Mouse (Mus musculus): ENCODE results near the gene Ublcp1. TPM values are rescaled to one million over a fixed set of nuclear protein-coding genes. Genes with fewer than 3 reads are reported as not detected.

Ublcp1 gene
- polyA plus RNA-seq, 1 experiment: 52.5 TPM

- no peaks in the 10 kb centered on the region; the same call in 1 of the 2 replicates for H3K4me1 ChIP-seq (ENCODE audit: control insufficient read depth, insufficient read depth, low read length)
- 76% methylated on average over 5 of the region's 5 CpGs for WGBS
- TF ChIP-seq CTCF (IDR thresholded peaks at IDR 0.05; ENCODE audit: control insufficient read depth, insufficient read depth, low read length) (no peak), POLR2A (IDR thresholded peaks at IDR 0.05; ENCODE audit: borderline replicate concordance, control insufficient read depth, low read depth, low read length) (no peak)
- no peak overlapping the region for H3K4me3 ChIP-seq (replicated peaks; ENCODE audit: control insufficient read depth, low read depth, low read length)
- no peak overlapping the region for H3K27ac ChIP-seq (ENCODE audit: control insufficient read depth, insufficient read depth, low read depth, low read length, poor library complexity)
These were observed 63.8 kb downstream of the Ublcp1 start for GRCm38 (mm10) chr11:44406457-44406856.

GRCm38 (mm10) chr11:44405961-44406360 lies 64.3 kb downstream of the Ublcp1 start:
- 61% methylated on average over 1 of the region's 1 CpGs for WGBS
- no peaks in the 10 kb centered on the region; the same call in 1 of the 2 replicates for H3K4me1 ChIP-seq (ENCODE audit: control insufficient read depth, insufficient read depth, low read length)
- TF ChIP-seq CTCF (IDR thresholded peaks at IDR 0.05; ENCODE audit: control insufficient read depth, insufficient read depth, low read length): no peak
- no peak for TF ChIP-seq POLR2A (IDR thresholded peaks at IDR 0.05; ENCODE audit: borderline replicate concordance, control insufficient read depth, low read depth, low read length)
- H3K4me3 ChIP-seq (replicated peaks; ENCODE audit: control insufficient read depth, low read depth, low read length): no peak overlapping the region
- H3K27ac ChIP-seq (ENCODE audit: control insufficient read depth, insufficient read depth, low read depth, low read length, poor library complexity): no peak overlapping the region

GRCm38 (mm10) chr11:44405113-44405512 lies 65.2 kb downstream of the Ublcp1 start:
- 32% methylated on average over 4 of the region's 4 CpGs for WGBS
- H3K4me1 ChIP-seq (ENCODE audit: control insufficient read depth, insufficient read depth, low read length): no peaks in the 10 kb centered on the region; the same call in 1 of the 2 replicates
- no peak overlapping the region for H3K4me3 ChIP-seq (replicated peaks; ENCODE audit: control insufficient read depth, low read depth, low read length)
- no peak for TF ChIP-seq CTCF (IDR thresholded peaks at IDR 0.05; ENCODE audit: control insufficient read depth, insufficient read depth, low read length)
- TF ChIP-seq POLR2A (IDR thresholded peaks at IDR 0.05; ENCODE audit: borderline replicate concordance, control insufficient read depth, low read depth, low read length): no peak
- H3K27ac ChIP-seq (ENCODE audit: control insufficient read depth, insufficient read depth, low read depth, low read length, poor library complexity): no peak overlapping the region

Other genes starting within 250 kb of the Ublcp1 start
- not detected in 2 replicates for gene Il12b, start 70.4 kb downstream of the Ublcp1 start, polyA plus RNA-seq (2011; ENCODE audit: insufficient read depth, insufficient read length, low replicate concordance, missing spikeins)
- 35.4 and 48.7 TPM in 2 replicates for gene Rnf145, start 48.5 kb upstream of the Ublcp1 start, polyA plus RNA-seq (2011; ENCODE audit: insufficient read depth, insufficient read length, low replicate concordance, missing spikeins)
- 70.8 and 188 TPM in 2 replicates for gene Ebf1, start 146.8 kb upstream of the Ublcp1 start, polyA plus RNA-seq (2011; ENCODE audit: insufficient read depth, insufficient read length, low replicate concordance, missing spikeins)

Data from bone marrow, adult 2 months (tissue).